Mouse (Mus musculus): ENCODE data around the gene Slc15a1.

The Slc15a1 gene

GRCm38 (mm10) chr14:121504781-121505484, at the start of gene Slc15a1:
Slc15a1 (minus strand) TSS chr14:121505252.
- DNase-seq (ENCODE audit: low spot score): no peak

- no peak for DNase-seq (ENCODE audit: low spot score)
These were observed 48.7 kb upstream of the Slc15a1 start for GRCm38 (mm10) chr14:121553785-121554184.

GRCm38 (mm10) chr14:121552586-121552985, 47.5 kb upstream of the Slc15a1 start:
- DNase-seq (ENCODE audit: low spot score): no peak

GRCm38 (mm10) chr14:121549834-121550233, 44.8 kb upstream of the Slc15a1 start:
- DNase-seq (ENCODE audit: low spot score): no peak

- DNase-seq (ENCODE audit: low spot score): no peak
These were observed 42.7 kb upstream of the Slc15a1 start for GRCm38 (mm10) chr14:121547745-121548144.

- no peak for DNase-seq (ENCODE audit: low spot score)
These were observed 41.6 kb upstream of the Slc15a1 start for GRCm38 (mm10) chr14:121546621-121547020.

- DNase-seq (ENCODE audit: low spot score): no peak
These were observed 40.7 kb upstream of the Slc15a1 start for GRCm38 (mm10) chr14:121545551-121546331.

GRCm38 (mm10) chr14:121541262-121541661, 36.2 kb upstream of the Slc15a1 start:
- DNase-seq (ENCODE audit: low spot score): no peak

- no peak for DNase-seq (ENCODE audit: low spot score)
These were observed 29.4 kb upstream of the Slc15a1 start for GRCm38 (mm10) chr14:121534501-121534900.

- DNase-seq (ENCODE audit: low spot score): no peak
These were observed 25.8 kb upstream of the Slc15a1 start for GRCm38 (mm10) chr14:121530853-121531252.

- DNase-seq (ENCODE audit: low spot score): no peak
These were observed 22.8 kb upstream of the Slc15a1 start for GRCm38 (mm10) chr14:121527883-121528282.

GRCm38 (mm10) chr14:121527201-121527600, 22.1 kb upstream of the Slc15a1 start:
- DNase-seq (ENCODE audit: low spot score): no peak

GRCm38 (mm10) chr14:121521709-121522108, 16.7 kb upstream of the Slc15a1 start:
- no peak for DNase-seq (ENCODE audit: low spot score)

GRCm38 (mm10) chr14:121516881-121517280, 11.8 kb upstream of the Slc15a1 start:
- no peak for DNase-seq (ENCODE audit: low spot score)

- no peak for DNase-seq (ENCODE audit: low spot score)
These were observed 3.9 kb upstream of the Slc15a1 start for GRCm38 (mm10) chr14:121508929-121509328.

- no peak for DNase-seq (ENCODE audit: low spot score)
These were observed 1.3 kb upstream of the Slc15a1 start for GRCm38 (mm10) chr14:121506336-121506735.

- no peak for DNase-seq (ENCODE audit: low spot score)
These were observed 421 bp upstream of the Slc15a1 start for GRCm38 (mm10) chr14:121505485-121505860.

GRCm38 (mm10) chr14:121500577-121500976, 4.5 kb downstream of the Slc15a1 start:
- DNase-seq (ENCODE audit: low spot score): no peak

- no peak for DNase-seq (ENCODE audit: low spot score)
These were observed 5.3 kb downstream of the Slc15a1 start for GRCm38 (mm10) chr14:121499769-121500168.

GRCm38 (mm10) chr14:121497800-121498199, 7.3 kb downstream of the Slc15a1 start:
- DNase-seq (ENCODE audit: low spot score): no peak

GRCm38 (mm10) chr14:121495741-121496140, 9.3 kb downstream of the Slc15a1 start:
- no peak for DNase-seq (ENCODE audit: low spot score)

- no peak for DNase-seq (ENCODE audit: low spot score)
These were observed 9.9 kb downstream of the Slc15a1 start for GRCm38 (mm10) chr14:121495120-121495519.

GRCm38 (mm10) chr14:121494238-121494637, 10.8 kb downstream of the Slc15a1 start:
- DNase-seq (ENCODE audit: low spot score): no peak
